Mouse (Mus musculus) forebrain, embryonic 10.5 days (tissue): ENCODE measurements around the gene Actr10. TPM values are rescaled to one million over a fixed set of nuclear protein-coding genes. Genes with fewer than 3 reads are reported as not detected.
A peak's percentile ranks its signal among the peaks of the same experiment; 100 is the strongest.

Source experiments
- DNase-seq: peaks from one replicate; pipeline ENCODE4 v3.0.0-alpha.2; 2017; ENCODE audit warnings: low spot score; ENCODE audit errors: extremely low spot score
- H3K27ac ChIP-seq: fragments of 300-500 bp; sonication (generic); 2 replicates; pipeline ENCODE4 v1.5.1; 2016; ENCODE audit warnings: mild to moderate bottlenecking
- H3K27me3 ChIP-seq: fragments of 300-500 bp; sonication (generic); 2 replicates; pipeline ENCODE4 v1.6.1; 2016; ENCODE audit warnings: mild to moderate bottlenecking; ENCODE audit not compliant: poor library complexity, severe bottlenecking
- H3K36me3 ChIP-seq: fragments of 300-500 bp; sonication (generic); replicated peaks from 2 replicates; pipeline ENCODE4 v1.6.1; 2016; ENCODE audit warnings: mild to moderate bottlenecking, moderate library complexity
- H3K4me1 ChIP-seq: fragments of 300-500 bp; sonication (generic); 2 replicates; pipeline ENCODE4 v1.6.1; 2016
- H3K4me3 ChIP-seq: fragments of 300-500 bp; sonication (generic); 2 replicates; pipeline ENCODE4 v1.5.1; 2016; ENCODE audit warnings: mild to moderate bottlenecking, moderate library complexity
- H3K9me3 ChIP-seq: fragments of 300-500 bp; sonication (generic); 2 replicates; pipeline ENCODE4 v1.6.1; 2016; ENCODE audit warnings: mild to moderate bottlenecking, moderate library complexity
- WGBS: fragments of 180-500 bp; shearing (Covaris S2); methylation state at CpG from one replicate; pipeline ENCODE4 v1.1.7; 2016; 5-methylcytosine and 5-hydroxymethylcytosine counted together
- polyA plus RNA-seq: library from polyadenylated mRNA; unstranded; fragments of >200 nt; fragmentation: Nextera tagmentation; extraction: Ambion mirVana; gene quantifications from 2 replicates; pipeline ENCODE4 v1.2.1, GENCODE M21; 2016

Actr10 gene
- polyA plus RNA-seq, 1 experiment from 2014 or later: 217 TPM

GRCm38 (mm10) chr12:70911676-70912379 is 25.8 kb upstream of the Actr10 start:
- DNase-seq: peak; percentile 13
- WGBS: 77% methylated on average over 17 of the region's 17 CpGs
- H3K4me1 ChIP-seq: peaks cover 10% of the 10 kb centered on the region
- no peaks in the 10 kb centered on the region for H3K27me3 ChIP-seq
- no peak overlapping the region for H3K4me3 ChIP-seq
- no peaks in the 10 kb centered on the region for H3K36me3 ChIP-seq
- H3K27ac ChIP-seq: no peak overlapping the region
- H3K9me3 ChIP-seq: no peaks in the 10 kb centered on the region

- Histone ChIP-seq H3K4me3 (no peak overlapping the region), H3K9me3 (no peaks in the 10 kb centered on the region), H3K4me1 (peaks cover 10% of the 10 kb centered on the region), H3K27ac (no peak overlapping the region), H3K36me3 (no peaks in the 10 kb centered on the region), H3K27me3 (no peaks in the 10 kb centered on the region)
- DNase-seq: peak; percentile 29
- 49% methylated on average over 3 of the region's 3 CpGs for WGBS
These were observed 24.2 kb upstream of the Actr10 start for GRCm38 (mm10) chr12:70913429-70913828.

GRCm38 (mm10) chr12:70914387-70914786 is 23.3 kb upstream of the Actr10 start:
- Histone ChIP-seq H3K9me3 (no peaks in the 10 kb centered on the region), H3K27ac (no peak overlapping the region), H3K4me1 (peaks cover 10% of the 10 kb centered on the region), H3K36me3 (no peaks in the 10 kb centered on the region), H3K27me3 (no peaks in the 10 kb centered on the region), H3K4me3 (no peak overlapping the region)
- peak; percentile 14 for DNase-seq
- 64% methylated on average over 11 of the region's 11 CpGs for WGBS

- no peak for DNase-seq
- Histone ChIP-seq H3K36me3 (no peaks in the 10 kb centered on the region), H3K9me3 (peaks cover 8% of the 10 kb centered on the region; the same call in 1 of the 2 replicates), H3K4me1 (no peaks in the 10 kb centered on the region), H3K27me3 (no peaks in the 10 kb centered on the region), H3K27ac (no peak overlapping the region), H3K4me3 (no peak overlapping the region)
- WGBS: 90% methylated on average over 4 of the region's 4 CpGs
These were observed 7.9 kb upstream of the Actr10 start for GRCm38 (mm10) chr12:70929781-70930180.

GRCm38 (mm10) chr12:70937150-70937549 is 507 bp upstream of the Actr10 start:
- Histone ChIP-seq H3K27me3 (no peaks in the 10 kb centered on the region), H3K9me3 (0 out of 2 replicates have a peak, but pooled peaks cover 3% of the 10 kb centered on the region), H3K4me1 (peaks cover 12% of the 10 kb centered on the region), H3K36me3 (peaks cover 14% of the 10 kb centered on the region), H3K4me3 (peak overlapping the region; percentile 93), H3K27ac (peak overlapping the region; percentile 92)
- no peak for DNase-seq
- 23% methylated on average over 12 of the region's 12 CpGs for WGBS

GRCm38 (mm10) chr12:70940806-70941205 is 3.1 kb downstream of the Actr10 start:
- no peak overlapping the region for H3K27ac ChIP-seq
- WGBS: 94% methylated on average over 7 of the region's 7 CpGs

GRCm38 (mm10) chr12:70944181-70944580 is 6.5 kb downstream of the Actr10 start:
- Histone ChIP-seq H3K27ac (no peak overlapping the region), H3K4me1 (no peaks in the 10 kb centered on the region), H3K9me3 (no peaks in the 10 kb centered on the region), H3K36me3 (peaks cover 72% of the 10 kb centered on the region), H3K27me3 (no peaks in the 10 kb centered on the region), H3K4me3 (no peak overlapping the region)
- 95% methylated on average over 5 of the region's 5 CpGs for WGBS
- DNase-seq: no peak

More at GRCm38 (mm10) chr12:70940806-70941205, 3.1 kb downstream of the Actr10 start:
- Histone ChIP-seq H3K4me1 (peaks cover 12% of the 10 kb centered on the region), H3K36me3 (peaks cover 43% of the 10 kb centered on the region), H3K9me3 (no peaks in the 10 kb centered on the region), H3K27me3 (no peaks in the 10 kb centered on the region), H3K4me3 (no peak overlapping the region)
- no peak for DNase-seq

GRCm38 (mm10) chr12:70946585-70947256 is 9.1 kb downstream of the Actr10 start:
- Histone ChIP-seq H3K27ac (no peak overlapping the region), H3K4me1 (no peaks in the 10 kb centered on the region), H3K27me3 (no peaks in the 10 kb centered on the region), H3K4me3 (no peak overlapping the region), H3K36me3 (peaks cover 81% of the 10 kb centered on the region), H3K9me3 (no peaks in the 10 kb centered on the region)
- DNase-seq: no peak
- 91% methylated on average over 10 of the region's 10 CpGs for WGBS

GRCm38 (mm10) chr12:70958640-70959039 is 21.0 kb downstream of the Actr10 start:
- H3K36me3 ChIP-seq: peaks cover 97% of the 10 kb centered on the region
- no peak overlapping the region for H3K4me3 ChIP-seq
- no peak overlapping the region for H3K27ac ChIP-seq
- 87% methylated on average over 4 of the region's 4 CpGs for WGBS
- no peaks in the 10 kb centered on the region for H3K9me3 ChIP-seq
- H3K27me3 ChIP-seq: no peaks in the 10 kb centered on the region
- H3K4me1 ChIP-seq: no peaks in the 10 kb centered on the region
- DNase-seq: no peak

GRCm38 (mm10) chr12:70967581-70967980 is 29.9 kb downstream of the Actr10 start:
- Histone ChIP-seq H3K27me3 (no peaks in the 10 kb centered on the region), H3K27ac (peak overlapping the region; percentile 88), H3K36me3 (peaks cover 17% of the 10 kb centered on the region), H3K9me3 (no peaks in the 10 kb centered on the region), H3K4me1 (peaks cover 8% of the 10 kb centered on the region), H3K4me3 (peak overlapping the region; percentile 73)
- no peak for DNase-seq
- 51% methylated on average over 8 of the region's 8 CpGs for WGBS

GRCm38 (mm10) chr12:70968141-70968790 is 30.6 kb downstream of the Actr10 start:
- H3K4me1 ChIP-seq: peaks cover 8% of the 10 kb centered on the region
- peak; percentile 78 for DNase-seq
- H3K36me3 ChIP-seq: peaks cover 12% of the 10 kb centered on the region
- H3K27me3 ChIP-seq: no peaks in the 10 kb centered on the region
- peak overlapping the region; percentile 73 for H3K4me3 ChIP-seq
- H3K27ac ChIP-seq: peak overlapping the region; percentile 88
- no peaks in the 10 kb centered on the region for H3K9me3 ChIP-seq
- WGBS: under 1% methylated on average over 35 of the region's 35 CpGs

GRCm38 (mm10) chr12:70968791-70969307 is 31.2 kb downstream of the Actr10 start:
- Histone ChIP-seq H3K36me3 (peaks cover 6% of the 10 kb centered on the region), H3K27me3 (no peaks in the 10 kb centered on the region), H3K9me3 (no peaks in the 10 kb centered on the region), H3K27ac (peak overlapping the region; percentile 88), H3K4me1 (peaks cover 8% of the 10 kb centered on the region), H3K4me3 (peak overlapping the region; percentile 73)
- under 1% methylated on average over 15 of the region's 15 CpGs for WGBS
- peak; percentile 85 for DNase-seq
